Mouse (Mus musculus) brain, embryonic 14.5 days (tissue): ENCODE measurements around the gene Gm20521.

Source experiments
- CTCF ChIP-seq: fragments of 200-500 bp; IDR thresholded peaks from 2 replicates; pipeline ENCODE4 v1.5.1; 2012; ENCODE audit warnings: inconsistent platforms, mild to moderate bottlenecking, moderate library complexity, borderline replicate concordance; ENCODE audit not compliant: insufficient read depth, insufficient read length; ENCODE audit errors: extremely low read depth
- POLR2A ChIP-seq: fragments of 200-500 bp; IDR thresholded peaks from 2 replicates; pipeline ENCODE4 v1.6.1; 2012; ENCODE audit warnings: mild to moderate bottlenecking, inconsistent platforms, borderline replicate concordance; ENCODE audit not compliant: poor library complexity, insufficient read depth, insufficient read length, severe bottlenecking; ENCODE audit errors: extremely low read depth

DNA sequence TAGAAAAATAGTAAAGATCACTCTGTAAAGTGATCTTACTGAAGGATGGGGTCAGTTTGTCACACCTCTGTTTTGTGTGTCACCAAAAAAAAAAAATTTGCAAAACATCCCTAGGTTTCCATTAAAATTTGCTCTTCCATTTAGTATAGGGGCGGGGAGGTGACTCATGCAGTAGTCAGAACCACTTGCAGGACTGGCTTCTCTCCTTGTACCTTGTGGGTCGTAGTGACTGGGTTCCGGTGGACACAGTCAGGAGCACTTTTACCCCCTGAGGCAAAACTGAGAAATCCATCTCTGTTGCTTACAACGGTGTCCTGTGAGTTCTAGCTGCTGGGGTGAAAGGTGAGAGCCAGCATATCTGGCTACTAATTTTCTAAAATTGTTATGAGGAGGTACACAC lies 20.4 kb downstream of the Gm20521 start:
- no peak for TF ChIP-seq CTCF
- TF ChIP-seq POLR2A: no peak
